Mouse (Mus musculus): ENCODE measurements around the gene Fcer2a. TPM values are rescaled to one million over a fixed set of nuclear protein-coding genes. Genes with fewer than 3 reads are reported as not detected.

Fcer2a gene
- total RNA-seq, 2 experiments from 2014 or later = not detected

- peak; percentile 43 for ATAC-seq (replicated peaks; ENCODE audit: poor library complexity, severe bottlenecking)
Measured at GRCm38 (mm10) chr8:3676993-3677579, 16.9 kb downstream of the Fcer2a start.

DNA sequence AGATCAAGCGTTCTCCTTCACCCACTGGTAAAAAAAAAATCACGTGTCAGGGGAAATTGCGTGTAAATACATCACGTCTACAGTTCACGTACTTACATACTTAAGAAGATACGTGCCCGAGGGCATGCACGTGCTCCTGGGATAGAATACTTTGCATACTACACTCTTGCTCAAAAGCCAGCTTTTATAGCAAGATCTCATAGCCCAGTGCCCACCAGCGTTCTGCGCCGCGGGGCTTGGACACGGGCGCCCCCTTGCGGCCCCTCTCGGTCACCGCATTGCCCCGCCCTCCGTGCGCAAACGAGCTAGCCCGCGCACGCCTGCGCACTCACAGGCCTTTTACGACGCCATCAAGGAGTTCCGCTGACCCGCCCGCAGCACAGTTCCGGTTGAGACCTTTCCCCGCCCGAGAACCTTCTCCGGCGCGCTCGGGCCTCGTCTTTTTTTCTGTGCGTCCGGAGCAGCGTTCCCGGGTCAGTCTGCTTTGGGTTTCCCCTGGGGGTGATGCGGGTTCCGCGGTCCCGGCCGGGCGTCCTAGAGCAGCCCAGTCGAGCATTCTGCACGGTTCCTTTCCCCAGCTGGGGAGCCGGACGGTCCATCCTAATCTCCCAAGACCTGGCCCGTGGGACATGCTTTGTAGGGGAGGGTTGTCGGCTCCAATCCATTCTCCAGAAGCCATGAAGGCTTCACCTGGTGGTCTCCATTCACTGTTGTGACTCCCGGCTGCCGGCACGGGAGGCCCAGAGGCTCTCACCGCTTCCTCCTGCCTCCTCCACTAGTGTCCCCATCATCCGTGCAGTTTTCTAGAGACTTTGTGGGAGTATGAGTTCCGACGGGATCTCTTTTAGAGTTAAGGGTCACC is 17.6 kb downstream of the Fcer2a start, which contains the start of gene Trappc5:
Trappc5 (plus strand) TSS at position 169 of the 862 bp plus-strand sequence.
- peak; percentile 72 for ATAC-seq (replicated peaks; ENCODE audit: poor library complexity, severe bottlenecking)

DNA sequence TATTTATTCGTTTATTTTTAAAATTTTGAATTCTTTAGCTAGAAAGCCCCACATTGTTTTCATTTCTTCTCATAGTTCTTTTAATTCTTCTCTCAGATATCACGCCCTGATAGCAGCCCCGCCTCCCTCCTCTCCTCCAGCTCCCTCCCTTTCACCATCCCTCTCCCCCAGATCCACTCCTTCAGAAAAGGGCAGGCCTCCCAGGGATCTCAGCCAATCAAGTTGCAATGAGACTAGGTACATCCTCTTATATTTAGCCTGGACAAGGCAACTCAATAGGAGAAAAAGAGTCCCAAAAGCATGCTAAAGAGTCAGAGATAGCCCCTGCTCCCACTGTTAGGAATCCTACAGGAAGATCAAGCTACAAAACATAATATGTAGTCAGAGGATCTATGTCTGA is 19.3 kb downstream of the Fcer2a start:
- ATAC-seq (replicated peaks; ENCODE audit: poor library complexity, severe bottlenecking) = no peak

- ATAC-seq (replicated peaks; ENCODE audit: poor library complexity, severe bottlenecking) = peak; percentile 54
Measured at GRCm38 (mm10) chr8:3671980-3672491, 21.9 kb downstream of the Fcer2a start, which contains the start of gene Fcor. Gene Fcor, minus strand, starts transcription at chr8:3672362.

GRCm38 (mm10) chr8:3670388-3670787 is 23.6 kb downstream of the Fcer2a start:
- peak; percentile 47 for ATAC-seq (replicated peaks; ENCODE audit: poor library complexity, severe bottlenecking)

DNA sequence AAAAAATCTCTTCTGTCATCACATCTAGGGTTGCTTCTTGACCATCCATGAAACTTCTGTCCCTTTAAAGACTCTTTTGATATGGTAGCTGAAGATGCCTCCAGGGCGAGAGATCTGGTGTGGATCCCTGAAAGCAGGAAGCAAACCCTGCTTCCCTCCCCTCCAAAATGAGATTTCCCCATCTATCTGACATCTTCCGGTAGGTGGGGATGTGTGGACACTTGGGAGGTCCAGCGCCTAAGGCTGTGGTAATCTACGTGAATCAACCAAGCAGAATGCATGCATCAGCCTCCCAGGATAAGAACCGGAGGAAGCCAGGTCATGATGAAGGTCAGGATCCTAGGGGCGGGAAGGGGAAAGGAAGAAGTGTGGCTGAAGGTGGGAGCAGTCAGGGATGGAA is 28.5 kb downstream of the Fcer2a start, which contains the start of gene Mcemp1:
Mcemp1 (plus strand) TSS at position 248 of the 400 bp plus-strand sequence.
- peak; percentile 55 for ATAC-seq (replicated peaks; ENCODE audit: poor library complexity, severe bottlenecking)

DNA sequence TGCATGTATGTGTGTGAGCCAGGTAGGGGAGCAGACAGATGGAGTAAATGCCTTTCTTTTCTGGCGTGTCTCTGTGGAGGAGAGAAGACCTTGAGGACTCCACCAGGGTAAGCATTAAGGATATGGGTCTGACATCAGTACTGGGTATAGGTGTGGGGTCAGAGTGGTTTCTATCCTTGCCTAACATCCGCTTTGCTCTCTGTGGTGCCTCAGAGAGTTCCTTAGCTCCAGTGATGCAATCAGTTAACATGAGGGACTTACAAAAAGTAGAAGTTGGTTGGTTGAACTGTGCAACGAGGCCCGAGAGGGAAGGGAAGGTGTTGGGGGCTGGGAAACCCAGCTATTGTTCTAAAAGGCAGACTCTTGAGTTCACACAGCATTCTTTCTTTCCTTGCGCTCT is 29.6 kb downstream of the Fcer2a start:
- peak; percentile 82 for ATAC-seq (replicated peaks; ENCODE audit: poor library complexity, severe bottlenecking)

DNA sequence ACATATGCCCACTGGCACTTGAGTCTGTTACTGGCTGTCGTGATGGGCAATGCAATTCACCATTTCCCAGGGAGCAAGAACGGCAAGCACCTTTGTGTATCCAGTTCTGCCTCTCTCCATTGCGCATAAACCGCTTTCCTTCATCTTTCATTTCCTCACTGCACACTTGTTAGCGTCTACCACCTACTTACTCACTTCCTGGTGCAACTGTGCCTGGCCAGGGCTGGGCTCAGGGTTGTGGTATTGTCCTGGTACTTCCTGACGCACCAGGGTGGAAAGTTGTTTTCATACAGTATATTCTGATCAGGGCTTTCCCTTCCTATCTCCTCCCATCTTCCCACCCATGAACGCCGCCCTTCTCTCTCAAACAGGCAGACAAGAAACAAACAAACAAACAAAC is 33.1 kb downstream of the Fcer2a start:
- ATAC-seq (replicated peaks; ENCODE audit: poor library complexity, severe bottlenecking) = peak; percentile 64

DNA sequence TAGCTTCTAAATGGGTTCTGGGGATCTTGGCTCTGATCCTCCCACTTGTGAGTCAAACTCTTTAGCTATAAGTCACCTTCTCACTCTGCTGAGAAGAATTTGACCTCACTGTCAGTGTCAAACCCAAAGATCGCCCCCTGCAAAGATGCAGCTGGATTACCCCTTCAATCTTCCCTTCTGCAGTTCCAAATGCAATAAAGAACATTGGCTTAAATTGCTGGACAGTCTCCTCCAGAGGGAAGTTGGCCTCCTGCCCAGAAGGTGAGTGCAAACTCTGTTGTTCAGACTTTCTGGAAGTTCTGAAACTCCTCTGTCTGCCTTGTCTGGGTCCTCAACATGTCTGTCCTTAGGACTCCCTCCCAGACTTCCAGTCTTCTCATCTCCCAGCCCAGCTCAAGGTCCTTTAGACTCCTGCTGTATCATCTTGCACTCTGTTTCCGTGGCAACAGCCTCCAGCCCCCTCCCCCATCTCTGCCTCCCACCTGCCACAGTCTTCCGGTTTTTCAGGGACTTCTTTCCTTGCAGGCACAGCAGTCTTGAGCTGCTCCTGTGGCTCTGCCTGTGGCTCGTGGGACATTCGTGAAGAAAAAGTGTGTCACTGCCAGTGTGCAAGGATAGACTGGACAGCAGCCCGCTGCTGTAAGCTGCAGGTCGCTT is 37.1 kb downstream of the Fcer2a start:
- 0 out of 2 replicates have a peak, but pooled peaks have one; percentile 9 for ATAC-seq (replicated peaks; ENCODE audit: poor library complexity, severe bottlenecking)

DNA sequence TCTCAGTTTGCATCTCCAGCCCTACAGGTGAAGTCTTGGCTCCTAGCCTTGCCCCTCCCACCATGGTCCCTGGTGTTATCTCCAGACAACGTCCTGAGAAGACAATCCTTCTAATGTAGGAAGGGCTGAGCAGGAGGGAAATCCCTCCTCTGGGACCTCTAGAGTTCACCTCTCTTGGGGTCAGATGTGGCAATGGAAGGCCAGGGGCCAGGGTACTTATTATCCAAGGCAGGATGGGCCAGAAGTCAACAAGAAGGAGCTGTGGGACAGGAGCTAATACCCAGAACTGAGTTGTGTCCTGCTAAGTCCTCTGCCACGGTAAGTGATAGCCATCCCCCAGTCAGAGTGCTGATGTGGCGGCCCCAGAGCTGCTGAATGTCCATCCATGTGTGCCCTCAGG is 38.4 kb downstream of the Fcer2a start, which contains the start of gene Retn:
Retn (plus strand) TSS at position 245 of the 400 bp plus-strand sequence.
- ATAC-seq (replicated peaks; ENCODE audit: poor library complexity, severe bottlenecking) = no peak

DNA sequence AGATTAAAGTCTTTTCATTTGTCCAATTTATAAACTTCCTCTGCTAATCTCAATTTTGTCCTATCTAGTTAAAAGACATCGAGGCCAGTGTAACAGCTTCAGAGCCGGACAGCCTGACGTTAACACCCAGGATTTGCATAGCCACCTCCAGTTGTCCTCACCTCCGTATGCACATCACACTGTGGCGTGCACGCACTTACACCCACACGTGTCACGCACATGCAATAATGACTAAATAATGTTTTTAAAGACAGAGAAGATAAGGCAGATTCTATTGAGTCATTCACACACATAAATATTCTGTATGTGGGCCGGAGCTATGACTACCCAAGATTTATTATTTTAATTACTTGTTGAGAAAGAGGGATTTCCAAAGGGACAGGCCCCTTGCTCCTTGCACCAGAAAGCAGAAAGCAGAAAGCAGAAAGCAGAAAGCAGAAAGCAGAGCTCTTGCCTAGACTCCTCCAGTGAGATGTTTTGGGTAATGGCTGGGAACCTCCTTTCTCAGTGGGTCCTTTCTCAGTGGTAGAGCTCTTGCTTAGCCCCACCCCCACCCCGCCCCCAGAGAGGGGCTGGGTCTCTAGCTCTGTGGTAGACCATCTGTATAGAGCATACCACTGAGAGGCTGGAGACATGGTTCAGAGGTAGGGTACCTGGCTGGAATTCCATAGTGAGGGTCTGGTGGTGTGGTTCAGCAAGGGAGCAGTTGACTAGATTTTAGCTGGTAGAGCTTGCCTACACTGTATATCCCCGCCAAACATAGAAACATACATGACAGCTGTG is 39.1 kb downstream of the Fcer2a start:
- ATAC-seq (replicated peaks; ENCODE audit: poor library complexity, severe bottlenecking) = no peak

DNA sequence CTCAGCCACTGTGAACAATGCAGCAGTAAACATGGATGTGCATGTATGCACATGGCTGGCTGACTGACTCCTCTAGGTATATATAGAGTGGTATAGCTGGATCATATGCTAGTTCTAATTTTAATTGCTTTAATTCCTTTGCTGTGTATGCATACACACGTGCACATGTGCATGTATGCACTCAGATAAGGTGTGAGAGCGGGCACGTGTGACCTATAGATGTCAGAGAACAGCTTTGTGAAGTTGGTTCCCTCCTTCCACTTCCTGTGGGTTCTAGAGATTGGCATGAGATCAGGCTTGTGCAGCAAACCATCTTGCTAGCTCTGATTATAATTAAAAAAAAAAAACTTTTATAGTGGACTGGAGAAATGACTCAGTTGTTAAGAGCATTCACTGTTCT is 41.1 kb downstream of the Fcer2a start:
- ATAC-seq (replicated peaks; ENCODE audit: poor library complexity, severe bottlenecking) = no peak

- ATAC-seq (replicated peaks; ENCODE audit: poor library complexity, severe bottlenecking) = peak; percentile 23
Measured at GRCm38 (mm10) chr8:3648990-3649389, 45.0 kb downstream of the Fcer2a start.

DNA sequence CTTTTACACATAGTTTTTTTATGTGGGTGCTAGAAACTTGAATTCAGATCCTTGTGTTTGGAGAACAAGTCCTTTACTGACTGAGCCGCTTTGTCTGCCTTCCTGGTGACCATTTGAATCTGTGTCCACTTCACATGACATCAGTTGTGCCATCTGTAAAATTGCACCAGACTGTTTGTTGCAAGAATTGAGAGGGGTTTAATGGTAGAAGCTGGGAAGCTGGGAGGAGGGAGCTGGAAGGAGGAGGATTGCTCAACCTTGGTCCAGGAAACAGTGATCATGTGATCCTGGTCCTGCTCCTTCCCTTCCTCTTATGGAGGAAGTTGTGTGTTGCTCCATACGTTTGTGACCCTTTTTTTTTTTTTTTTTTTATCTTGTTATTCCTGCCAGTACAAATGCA is 45.7 kb downstream of the Fcer2a start:
- peak; percentile 70 for ATAC-seq (replicated peaks; ENCODE audit: poor library complexity, severe bottlenecking)

DNA sequence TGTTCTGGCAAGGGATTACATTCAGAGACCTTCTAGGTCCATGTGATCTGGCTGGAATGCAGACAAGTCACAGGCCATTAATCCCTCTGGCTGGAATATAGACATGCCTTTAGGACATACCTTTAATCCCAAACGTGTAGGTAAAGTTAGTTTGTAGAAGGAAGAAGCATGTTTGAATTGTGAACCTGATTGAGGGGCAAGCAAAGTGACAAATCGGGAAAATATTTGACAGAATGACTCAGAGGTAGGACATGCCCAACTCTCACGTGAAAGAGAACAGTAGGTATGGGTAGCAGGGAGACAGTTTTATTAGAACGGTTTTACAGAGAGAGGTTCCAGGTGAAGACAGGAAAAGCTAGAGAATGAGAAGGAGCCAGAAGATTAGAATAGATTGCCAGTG is 46.4 kb downstream of the Fcer2a start:
- ATAC-seq (replicated peaks; ENCODE audit: poor library complexity, severe bottlenecking) = no peak

GRCm38 (mm10) chr8:3646824-3647531 is 47.0 kb downstream of the Fcer2a start:
- peak; percentile 24 for ATAC-seq (replicated peaks; ENCODE audit: poor library complexity, severe bottlenecking)

- peak; percentile 76 for ATAC-seq (replicated peaks; ENCODE audit: poor library complexity, severe bottlenecking)
Measured at GRCm38 (mm10) chr8:3645804-3646203, 48.2 kb downstream of the Fcer2a start.
